Mouse (Mus musculus) cerebellum, postnatal 4 days (tissue): ENCODE measurements around the gene Vcam1.

Experiments
- DNase-seq, 2 experiments: peaks; one replicate each; pipeline ENCODE4 v3.0.0; 2022; ENCODE audit warnings: low spot score in 2 of 2, mixed read lengths in 1 of 2

Vcam1 gene

DNA sequence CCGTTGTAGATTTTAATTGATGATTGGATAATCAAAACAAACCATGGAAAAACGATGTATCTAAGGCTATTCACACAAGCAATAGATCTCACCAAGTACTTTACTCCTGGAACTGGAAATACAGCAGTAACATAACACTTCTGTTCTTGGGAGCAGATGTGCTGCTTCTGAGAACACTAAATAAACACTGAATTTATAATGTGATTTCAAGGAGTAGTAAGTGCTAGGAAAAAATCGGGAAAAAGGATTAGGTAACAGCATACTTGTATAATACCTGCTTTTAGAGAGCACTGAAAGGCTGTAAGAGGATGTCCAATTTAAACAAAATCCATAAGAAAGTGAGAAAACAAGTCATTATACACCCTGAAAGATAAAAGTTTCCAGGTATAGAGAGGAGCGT, 43.5 kb downstream of the Vcam1 start:
- no peak for DNase-seq

DNA sequence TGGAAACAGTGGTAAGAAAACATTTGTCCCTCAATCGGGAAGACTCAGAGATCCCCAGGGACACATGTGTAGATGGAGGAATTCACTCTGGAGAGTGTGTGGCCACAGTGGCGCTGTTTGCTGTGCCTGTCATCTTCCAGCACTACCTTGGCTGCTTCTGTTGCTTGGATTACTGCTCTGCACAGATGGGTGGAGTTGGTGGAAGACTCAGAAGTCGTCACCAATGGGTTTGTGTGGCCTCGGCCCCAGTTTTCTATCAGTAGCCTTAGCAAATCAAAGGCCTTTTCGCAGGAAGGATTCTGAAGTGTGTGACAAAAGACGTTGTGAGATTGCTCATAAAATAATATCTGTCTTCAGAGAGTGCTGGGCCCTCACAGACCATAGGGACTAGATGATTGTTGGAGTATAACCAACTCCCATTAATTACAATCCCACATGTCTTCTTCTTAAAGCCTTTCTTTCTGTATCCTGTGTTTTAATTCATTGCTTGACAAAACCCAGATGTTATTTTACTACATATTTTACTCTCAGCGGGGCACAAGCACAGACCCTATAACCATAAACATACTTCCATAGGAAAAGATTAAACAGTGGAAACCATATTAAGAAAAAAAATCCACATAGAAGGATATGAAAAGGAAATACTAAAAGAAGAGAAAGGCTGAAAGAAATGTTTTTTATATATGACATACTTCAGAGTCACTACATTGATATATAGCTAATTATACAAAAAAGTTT, 48.4 kb downstream of the Vcam1 start:
- no peak for DNase-seq

- DNase-seq = no peak
Measured at GRCm38 (mm10) chr3:116080166-116080788, 49.2 kb downstream of the Vcam1 start.

DNA sequence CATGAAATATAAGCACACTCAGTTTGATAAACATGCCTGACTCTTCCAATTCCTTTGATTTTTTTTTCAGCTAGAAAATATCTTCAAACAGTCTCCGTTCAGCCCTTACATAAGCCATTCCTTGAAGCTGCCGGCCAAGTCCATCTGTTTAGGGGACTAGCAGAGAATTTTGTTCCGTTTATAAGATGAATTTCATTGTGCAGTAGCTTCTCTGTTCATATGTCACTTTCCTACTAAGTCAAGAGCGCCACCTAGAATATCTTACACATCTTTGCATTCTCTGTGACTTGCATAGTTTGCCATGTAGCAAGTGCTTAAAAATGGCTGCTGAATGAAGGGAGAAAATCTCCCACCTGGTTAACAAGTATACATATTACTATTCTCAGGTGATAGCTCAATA, 51.0 kb downstream of the Vcam1 start:
- DNase-seq = no peak

DNA sequence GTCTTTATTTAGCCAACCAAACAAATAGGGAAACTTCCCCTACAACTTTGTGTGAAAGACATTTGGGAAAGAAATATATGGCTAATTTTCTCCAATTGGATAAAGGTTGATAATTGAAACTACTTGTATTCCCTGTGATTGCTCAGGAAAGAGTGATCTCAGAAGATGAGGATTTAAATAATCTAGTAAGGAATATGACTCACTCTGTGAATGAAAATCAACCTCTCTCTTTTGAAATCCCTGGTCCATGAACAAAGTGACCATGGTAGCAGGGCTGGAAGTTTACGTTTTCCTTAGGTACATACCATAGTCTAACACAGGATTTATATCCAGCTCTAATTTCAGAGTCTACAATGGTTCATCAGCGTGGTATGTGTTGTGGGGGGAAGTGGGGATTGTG, 52.7 kb downstream of the Vcam1 start:
- no peak for DNase-seq

GRCm38 (mm10) chr3:116072584-116072983, 56.9 kb downstream of the Vcam1 start:
- no peak for DNase-seq

- no peak for DNase-seq
Measured at GRCm38 (mm10) chr3:116062141-116062540, 67.3 kb downstream of the Vcam1 start.

- DNase-seq = no peak
Measured at GRCm38 (mm10) chr3:116060320-116060719, 69.2 kb downstream of the Vcam1 start.
